Mouse (Mus musculus) limb, embryonic 11.5 days (tissue): ENCODE data around the gene Erich2. TPM values are rescaled to one million over a fixed set of nuclear protein-coding genes. Genes with fewer than 3 reads are reported as not detected.
"Not testable (repeated sequence)": the region's sequence is repeated elsewhere in the genome, so short reads cannot be mapped to it uniquely, and the experiment has no call there.

Experiments
- ATAC-seq: fragments of 200-750 bp; cut with Nextera tagmentation; 2 replicates; pipeline ENCODE4 v1.8.0; 2017; ENCODE audit warnings: low read depth; ENCODE audit not compliant: insufficient number of reproducible peaks, low FRiP score, low TSS enrichment
- DNase-seq: peaks from one replicate; pipeline ENCODE4 v3.0.0-alpha.2; 2015; ENCODE audit warnings: low spot score
- H3K27ac ChIP-seq: fragments of 300-500 bp; sonication (generic); replicated peaks from 2 replicates; pipeline ENCODE4 v1.5.1; 2014; ENCODE audit warnings: low read depth, mild to moderate bottlenecking, low read length
- H3K27me3 ChIP-seq: fragments of 300-500 bp; sonication (generic); 2 replicates; pipeline ENCODE4 v1.6.1; 2014; ENCODE audit warnings: mild to moderate bottlenecking, low read length, mixed read lengths; ENCODE audit not compliant: control insufficient read depth, insufficient read depth
- H3K36me3 ChIP-seq: fragments of 300-500 bp; sonication (generic); 2 replicates; pipeline ENCODE4 v1.6.1; 2014; ENCODE audit warnings: mild to moderate bottlenecking, low read length, moderate library complexity, mixed read lengths; ENCODE audit not compliant: control insufficient read depth, insufficient read depth
- H3K4me1 ChIP-seq: fragments of 300-500 bp; sonication (generic); 2 replicates; pipeline ENCODE4 v1.6.1; 2014; ENCODE audit warnings: low read length, mixed read lengths; ENCODE audit not compliant: control insufficient read depth, insufficient read depth
- H3K4me2 ChIP-seq: fragments of 300-500 bp; sonication (generic); 2 replicates; pipeline ENCODE4 v1.6.1; 2014; ENCODE audit warnings: low read depth, mild to moderate bottlenecking, moderate library complexity; ENCODE audit not compliant: severe bottlenecking
- H3K4me3 ChIP-seq: fragments of 300-500 bp; sonication (generic); 2 replicates; pipeline ENCODE4 v1.5.1; 2014; ENCODE audit warnings: low read depth, low read length
- H3K9ac ChIP-seq: fragments of 300-500 bp; sonication (generic); 2 replicates; pipeline ENCODE4 v1.6.1; 2014; ENCODE audit warnings: mild to moderate bottlenecking, low read length
- H3K9me3 ChIP-seq: fragments of 300-500 bp; sonication (generic); 2 replicates; pipeline ENCODE4 v1.6.1; 2016; ENCODE audit warnings: low read length; ENCODE audit not compliant: control insufficient read depth
- WGBS: fragments of 180-500 bp; shearing (Covaris S2); extraction: QIAGEN DNeasy Blood & Tissue Kit; methylation state at CpG from one replicate; pipeline ENCODE4 v1.1.7; 2014; 5-methylcytosine and 5-hydroxymethylcytosine counted together
- polyA plus RNA-seq: library from polyadenylated mRNA; unstranded; fragments of >200 nt; fragmentation: Nextera tagmentation; extraction: Ambion mirVana; gene quantifications from 2 replicates; pipeline ENCODE4 v1.2.1, GENCODE M21; 2014

Gene Erich2
- polyA plus RNA-seq, 1 experiment from 2014 or later = not detected

DNA sequence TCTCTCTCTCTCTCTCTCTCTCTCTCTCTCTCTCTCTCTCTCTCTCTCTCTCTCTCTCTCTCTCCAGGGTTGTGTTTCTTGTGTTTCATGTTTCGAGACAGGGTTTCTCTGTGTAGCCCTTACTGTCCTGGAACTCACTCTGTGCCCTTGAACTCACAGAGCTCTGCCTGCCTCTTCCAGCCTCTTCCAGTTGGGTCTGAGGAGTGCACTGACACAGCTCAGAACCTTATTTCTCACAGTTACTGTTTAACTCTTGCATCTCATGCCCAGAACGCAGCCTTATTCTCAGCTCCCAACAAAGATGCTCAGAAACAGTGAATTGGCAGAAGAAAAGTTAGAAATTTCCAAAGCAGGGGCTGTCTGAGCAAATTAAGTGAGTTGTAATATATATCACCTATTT is 2.2 kb upstream of the Erich2 start:
- H3K36me3 ChIP-seq = no peaks in the 10 kb centered on the region
- no peak for DNase-seq
- ATAC-seq = no peak
- H3K9me3 ChIP-seq = no peaks in the 10 kb centered on the region
- WGBS = 71% methylated on average over 2 of the region's 2 CpGs
- H3K27me3 ChIP-seq = no peaks in the 10 kb centered on the region
- no peak overlapping the region for H3K4me2 ChIP-seq
- no peak overlapping the region for H3K4me3 ChIP-seq
- no peaks in the 10 kb centered on the region for H3K4me1 ChIP-seq
- H3K9ac ChIP-seq = no peak overlapping the region
- H3K27ac ChIP-seq = no peak overlapping the region

DNA sequence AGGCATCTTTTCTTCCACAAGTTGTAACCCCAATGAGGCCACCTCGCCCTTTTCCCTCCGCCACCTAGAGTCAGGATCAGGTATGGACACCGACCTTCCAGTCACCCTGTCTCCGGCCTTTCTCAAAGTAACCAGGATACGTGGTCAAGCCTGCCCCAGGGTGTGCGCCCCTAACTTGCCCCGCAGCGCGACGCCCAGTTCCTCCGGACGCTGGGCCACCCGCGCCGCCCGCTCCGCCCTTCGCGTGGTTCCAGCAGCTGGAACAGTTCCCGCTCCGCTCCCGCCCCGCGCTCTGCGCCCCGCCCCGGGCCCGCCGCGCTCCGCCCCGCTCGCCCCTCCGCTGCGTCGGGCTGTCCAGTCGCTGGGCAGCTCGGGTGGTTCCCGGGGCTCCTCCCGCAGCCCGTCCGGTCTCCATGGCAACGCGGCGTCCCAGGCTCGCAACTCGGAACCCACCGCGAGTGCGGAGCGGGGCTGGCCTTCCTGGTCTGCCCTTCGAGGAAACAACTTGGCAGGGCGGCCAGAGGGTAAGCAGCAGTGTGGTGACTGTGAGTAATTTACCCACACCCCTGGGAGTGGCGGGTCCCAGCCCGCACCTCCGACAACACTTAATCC is 508 bp downstream of the Erich2 start:
- H3K4me2 ChIP-seq = peak overlapping the region; percentile 81
- H3K27me3 ChIP-seq = no peaks in the 10 kb centered on the region
- DNase-seq (peak; percentile 89), ATAC-seq (peak; percentile 95)
- H3K4me1 ChIP-seq = no peaks in the 10 kb centered on the region
- peak overlapping the region; percentile 44 for H3K4me3 ChIP-seq
- H3K36me3 ChIP-seq = no peaks in the 10 kb centered on the region
- H3K9me3 ChIP-seq = no peaks in the 10 kb centered on the region
- no peak overlapping the region for H3K27ac ChIP-seq
- under 1% methylated on average over 56 of the region's 56 CpGs for WGBS
- H3K9ac ChIP-seq = peak overlapping the region; percentile 40

DNA sequence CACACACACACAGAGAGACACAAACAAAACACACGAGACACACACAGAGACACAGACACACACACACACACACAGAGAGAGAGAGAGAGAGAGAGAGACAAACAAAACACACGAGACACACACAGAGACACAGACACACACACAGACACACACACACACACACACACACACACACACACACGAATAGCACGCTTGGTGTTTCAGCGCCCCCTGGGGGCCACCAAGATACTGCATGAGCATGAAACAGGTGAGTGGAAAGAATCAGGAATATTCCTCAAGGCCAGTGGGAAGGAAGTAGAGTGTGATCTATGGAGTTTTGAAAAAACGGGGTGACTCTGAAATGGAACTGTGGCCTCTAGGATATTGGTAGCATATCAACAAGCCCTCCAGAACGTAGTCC is 29.7 kb downstream of the Erich2 start:
- not testable (repeated sequence) for H3K27ac ChIP-seq, H3K36me3 ChIP-seq, H3K27me3 ChIP-seq, ATAC-seq, H3K4me1 ChIP-seq, H3K9ac ChIP-seq, H3K9me3 ChIP-seq, H3K4me2 ChIP-seq, H3K4me3 ChIP-seq
- peak; percentile 68 for DNase-seq
- WGBS = 48% methylated on average over 7 of the region's 7 CpGs

DNA sequence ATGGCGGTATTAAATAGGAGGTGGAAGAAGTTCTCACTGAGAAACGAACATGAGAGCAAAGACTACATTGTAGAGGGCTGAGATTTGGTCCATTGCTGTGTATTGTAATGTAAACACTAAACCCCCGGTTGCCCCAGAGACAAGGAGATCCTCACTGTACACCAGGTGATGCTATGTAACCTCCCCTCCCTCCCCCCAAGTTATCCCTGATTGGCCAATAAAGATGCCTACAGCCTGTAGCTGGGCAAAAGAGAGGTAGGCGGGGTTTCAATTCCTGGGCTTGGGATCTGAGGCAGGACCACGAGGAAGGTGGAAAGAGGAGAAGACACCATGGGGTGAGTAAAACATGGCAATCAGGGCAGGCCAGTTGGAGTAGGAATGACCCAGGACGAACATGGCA is 42.1 kb downstream of the Erich2 start:
- Histone ChIP-seq H3K4me1 (no peaks in the 10 kb centered on the region), H3K27me3 (no peaks in the 10 kb centered on the region), H3K36me3 (no peaks in the 10 kb centered on the region), H3K9ac (no peak overlapping the region), H3K9me3 (no peaks in the 10 kb centered on the region), H3K27ac (no peak overlapping the region), H3K4me3 (no peak overlapping the region), H3K4me2 (no peak overlapping the region)
- 72% methylated on average over 6 of the region's 6 CpGs for WGBS
- ATAC-seq (no peak), DNase-seq (no peak)

DNA sequence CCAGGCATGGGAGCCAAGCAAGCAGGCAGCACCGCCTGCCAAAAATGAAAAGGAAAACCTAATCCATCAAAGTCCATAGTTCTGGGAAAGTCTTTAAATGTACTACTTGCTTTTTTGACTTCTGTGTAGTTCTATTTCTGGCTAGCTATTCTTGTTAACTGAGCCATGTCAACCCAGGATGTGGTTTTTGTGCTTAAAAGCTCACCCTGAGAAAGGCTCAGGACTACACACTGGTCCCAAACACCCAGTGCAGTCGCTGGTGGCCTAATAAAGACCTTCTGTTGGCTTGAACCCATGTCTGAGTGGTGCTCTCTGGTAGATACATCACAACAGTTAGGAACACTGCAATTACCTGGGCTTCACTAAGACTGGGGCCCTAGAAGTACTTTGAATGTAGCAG is 42.8 kb downstream of the Erich2 start:
- Histone ChIP-seq H3K4me3 (no peak overlapping the region), H3K27ac (no peak overlapping the region), H3K36me3 (no peaks in the 10 kb centered on the region), H3K4me2 (no peak overlapping the region), H3K27me3 (no peaks in the 10 kb centered on the region), H3K4me1 (no peaks in the 10 kb centered on the region), H3K9ac (no peak overlapping the region), H3K9me3 (no peaks in the 10 kb centered on the region)
- DNase-seq (no peak), ATAC-seq (no peak)
- 91% methylated on average over 2 of the region's 2 CpGs for WGBS

DNA sequence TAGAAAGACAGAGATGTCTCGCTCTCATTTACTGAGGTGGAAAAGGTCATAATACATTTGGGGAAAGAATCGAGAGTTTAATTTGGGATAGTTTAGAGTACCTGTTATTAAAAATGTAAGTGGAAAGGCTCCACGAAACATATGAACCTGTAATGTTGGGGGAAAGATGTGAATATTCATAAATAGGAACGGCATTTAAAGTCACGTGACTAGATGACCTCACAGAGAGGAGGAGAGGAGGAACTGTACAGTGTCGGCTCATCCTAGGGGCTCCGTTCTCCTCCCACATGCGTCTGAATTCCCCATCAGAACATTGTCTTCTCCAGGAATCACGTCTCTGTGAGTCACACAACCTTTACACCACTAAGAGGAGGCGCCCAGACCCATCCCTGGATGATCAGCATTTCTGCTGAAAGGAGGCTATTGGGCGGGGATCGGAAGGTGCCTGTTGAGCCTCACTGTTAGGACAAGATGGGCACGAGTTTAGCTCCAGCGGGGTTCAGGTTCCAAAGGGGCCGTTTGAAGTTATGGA is 43.5 kb downstream of the Erich2 start:
- H3K4me3 ChIP-seq = no peak overlapping the region
- 83% methylated on average over 15 of the region's 15 CpGs for WGBS
- ATAC-seq = no peak

DNA sequence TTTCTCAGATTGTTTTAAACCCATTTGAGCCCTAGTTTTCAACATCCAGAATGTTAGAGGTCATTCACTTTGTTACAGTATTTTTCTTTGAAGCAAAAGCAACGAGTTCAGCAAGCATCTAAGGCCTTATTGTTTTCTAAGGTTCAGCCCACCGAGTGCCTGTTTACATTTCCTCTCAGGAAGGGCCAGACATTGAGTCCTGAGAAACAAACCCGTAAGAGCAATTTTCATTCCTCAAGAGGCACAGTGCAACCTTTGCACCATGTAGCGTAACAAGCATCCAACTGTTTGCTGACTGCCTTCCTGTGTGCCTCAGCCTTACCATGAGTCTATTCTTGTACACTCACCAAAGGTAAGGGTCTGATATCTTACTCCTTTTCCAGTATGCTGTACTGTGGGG is 44.2 kb downstream of the Erich2 start, which contains the start of gene Gad1:
Gene Gad1, plus strand, starts transcription at position 301 of the 400 bp plus-strand sequence.
- H3K27me3 ChIP-seq = no peaks in the 10 kb centered on the region
- H3K36me3 ChIP-seq = no peaks in the 10 kb centered on the region
- ATAC-seq (no peak), DNase-seq (no peak)
- H3K9me3 ChIP-seq = no peaks in the 10 kb centered on the region
- no peak within 1 kb of the TSS for H3K4me2 ChIP-seq
- H3K27ac ChIP-seq = no peak within 1 kb of the TSS
- H3K9ac ChIP-seq = no peak within 1 kb of the TSS
- no peak within 1 kb of the TSS for H3K4me3 ChIP-seq
- 59% methylated on average over 4 of the region's 4 CpGs for WGBS
- H3K4me1 ChIP-seq = no peaks in the 10 kb centered on the region

More for the DNA sequence above, 43.5 kb downstream of the Erich2 start:
- no peak for DNase-seq
- no peaks in the 10 kb centered on the region for H3K27me3 ChIP-seq
- no peaks in the 10 kb centered on the region for H3K36me3 ChIP-seq
- H3K27ac ChIP-seq = no peak overlapping the region
- H3K9ac ChIP-seq = no peak overlapping the region
- no peak overlapping the region for H3K4me2 ChIP-seq
- no peaks in the 10 kb centered on the region for H3K9me3 ChIP-seq
- H3K4me1 ChIP-seq = no peaks in the 10 kb centered on the region

DNA sequence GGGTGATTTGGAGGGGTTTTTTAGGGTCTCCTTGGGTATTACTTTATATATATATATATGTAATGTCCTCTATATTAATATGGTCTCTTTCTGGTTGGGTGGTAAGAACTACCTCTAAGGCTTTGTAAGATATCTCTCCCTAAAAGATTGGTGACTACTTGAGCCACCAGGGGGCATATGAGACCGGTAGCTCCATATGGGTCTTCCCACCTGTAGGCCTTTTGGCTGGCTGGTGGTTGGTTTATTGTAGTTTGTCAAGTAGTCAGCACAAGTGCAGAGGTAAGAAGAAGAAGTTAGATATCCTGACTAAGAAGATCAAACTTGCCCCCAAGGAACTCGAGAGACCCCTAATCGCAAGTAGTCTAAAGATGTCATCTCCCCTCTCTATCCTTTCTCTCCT is 45.2 kb downstream of the Erich2 start:
- no peak overlapping the region for H3K4me2 ChIP-seq
- WGBS = 88% methylated on average over 3 of the region's 3 CpGs
- no peak for ATAC-seq

More for the DNA sequence above, 45.2 kb downstream of the Erich2 start:
- Histone ChIP-seq H3K9ac (no peak overlapping the region), H3K4me1 (no peaks in the 10 kb centered on the region), H3K4me3 (no peak overlapping the region), H3K9me3 (no peaks in the 10 kb centered on the region), H3K36me3 (no peaks in the 10 kb centered on the region), H3K27ac (no peak overlapping the region), H3K27me3 (peaks cover 2% of the 10 kb centered on the region)
- no peak for DNase-seq
